Mouse (Mus musculus) liver, adult 2 months (tissue): ENCODE measurements at regions not wholly inside any gene's neighbourhood (a gene's known extent, or its start where the extent isn't known, plus 50 kb on each side); places are given as distances from the start of the nearest gene placed in this dataset.
A peak's percentile ranks its signal among the peaks of the same experiment; 100 is the strongest.

Experiments
- DNase-seq: peaks from one replicate; pipeline ENCODE4 v3.0.0-alpha.2; 2011; ENCODE audit warnings: low read depth, low spot score; ENCODE audit errors: extremely low read depth
- H3K27ac ChIP-seq: fragments of 200-500 bp; replicated peaks from 2 replicates; pipeline ENCODE4 v1.5.1; 2012; ENCODE audit warnings: low read depth, mild to moderate bottlenecking, control low read depth, inconsistent platforms, low read length; ENCODE audit not compliant: insufficient read depth
- H3K27me3 ChIP-seq: fragments of 200-500 bp; 2 replicates; pipeline ENCODE4 v1.6.1; 2012; ENCODE audit warnings: mild to moderate bottlenecking, moderate library complexity, low read length, inconsistent platforms; ENCODE audit not compliant: control insufficient read depth, insufficient read depth
- H3K36me3 ChIP-seq: fragments of 200-500 bp; 2 replicates; pipeline ENCODE4 v1.6.1; 2012; ENCODE audit warnings: low read length, inconsistent platforms; ENCODE audit not compliant: control insufficient read depth, insufficient read depth
- H3K4me1 ChIP-seq: fragments of 200-500 bp; 2 replicates; pipeline ENCODE4 v1.6.1; 2011; ENCODE audit warnings: low read length; ENCODE audit not compliant: control insufficient read depth, insufficient read depth
- H3K4me3 ChIP-seq: fragments of 200-500 bp; 2 replicates; pipeline ENCODE4 v1.5.1; 2011; ENCODE audit warnings: low read depth, mild to moderate bottlenecking, control low read depth, low read length, moderate library complexity; ENCODE audit not compliant: insufficient read depth
- H3K79me2 ChIP-seq: fragments of 200-500 bp; 2 replicates; pipeline ENCODE4 v1.6.1; 2012; ENCODE audit warnings: inconsistent platforms, mild to moderate bottlenecking, low read length, moderate library complexity; ENCODE audit not compliant: control insufficient read depth, insufficient read depth
- H3K9ac ChIP-seq: fragments of 200-500 bp; 2 replicates; pipeline ENCODE4 v1.6.1; 2012; ENCODE audit warnings: low read depth, mild to moderate bottlenecking, control low read depth, inconsistent platforms, low read length
- CTCF ChIP-seq: fragments of 200-500 bp; IDR thresholded peaks from 2 replicates; pipeline ENCODE4 v1.5.1; 2011; ENCODE audit warnings: low read depth, low read length, control low read depth
- POLR2A ChIP-seq: fragments of 200-500 bp; IDR thresholded peaks from 2 replicates; pipeline ENCODE4 v1.6.1; 2011; ENCODE audit warnings: low read length, control low read depth; ENCODE audit not compliant: insufficient read depth; ENCODE audit errors: extremely low read depth
- WGBS: fragments of 180-500 bp; shearing (Covaris S2); methylation state at CpG from one replicate; pipeline ENCODE4 v1.1.7; 2018; 5-methylcytosine and 5-hydroxymethylcytosine counted together

- H3K27ac ChIP-seq, result no peak overlapping the region
- TF ChIP-seq CTCF (no peak), POLR2A (no peak)
Observed at GRCm38 (mm10) chr1:98268853-98269252, 152.1 kb upstream of the Slco6d1 start.

DNA sequence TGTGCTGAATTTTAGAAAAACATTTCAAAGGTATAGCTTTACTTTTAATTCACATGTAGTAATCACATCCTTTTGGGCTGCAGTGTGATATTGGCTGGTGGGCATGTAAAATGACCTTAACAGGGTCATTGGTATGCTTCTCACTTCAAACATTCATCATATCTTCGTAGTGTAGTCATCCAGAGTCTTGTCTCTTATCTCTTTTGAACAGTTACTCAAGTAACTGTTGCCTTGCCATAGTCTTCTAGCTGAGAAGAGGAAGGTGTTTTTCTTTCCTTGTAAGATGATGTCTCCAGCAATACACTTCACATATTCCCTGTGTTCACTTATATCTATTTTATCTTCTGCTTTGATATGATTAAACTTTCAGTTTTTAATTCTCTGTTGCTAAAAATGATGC lies 150.7 kb upstream of the Slco6d1 start:
- WGBS, result 56% methylated on average over 1 of the region's 1 CpGs
- Histone ChIP-seq H3K36me3 (no peaks in the 10 kb centered on the region), H3K79me2 (no peaks in the 10 kb centered on the region), H3K4me3 (no peak overlapping the region), H3K27me3 (no peaks in the 10 kb centered on the region), H3K9ac (no peak overlapping the region), H3K27ac (no peak overlapping the region), H3K4me1 (no peaks in the 10 kb centered on the region)
- no peak for DNase-seq
- TF ChIP-seq POLR2A, result no peak
- no peak for TF ChIP-seq CTCF

More at GRCm38 (mm10) chr1:98268853-98269252, 152.1 kb upstream of the Slco6d1 start:
- Histone ChIP-seq H3K79me2 (no peaks in the 10 kb centered on the region), H3K9ac (no peak overlapping the region), H3K36me3 (no peaks in the 10 kb centered on the region), H3K4me1 (no peaks in the 10 kb centered on the region), H3K4me3 (no peak overlapping the region), H3K27me3 (no peaks in the 10 kb centered on the region)
- no peak for DNase-seq
- WGBS, result 88% methylated on average over 2 of the region's 2 CpGs

DNA sequence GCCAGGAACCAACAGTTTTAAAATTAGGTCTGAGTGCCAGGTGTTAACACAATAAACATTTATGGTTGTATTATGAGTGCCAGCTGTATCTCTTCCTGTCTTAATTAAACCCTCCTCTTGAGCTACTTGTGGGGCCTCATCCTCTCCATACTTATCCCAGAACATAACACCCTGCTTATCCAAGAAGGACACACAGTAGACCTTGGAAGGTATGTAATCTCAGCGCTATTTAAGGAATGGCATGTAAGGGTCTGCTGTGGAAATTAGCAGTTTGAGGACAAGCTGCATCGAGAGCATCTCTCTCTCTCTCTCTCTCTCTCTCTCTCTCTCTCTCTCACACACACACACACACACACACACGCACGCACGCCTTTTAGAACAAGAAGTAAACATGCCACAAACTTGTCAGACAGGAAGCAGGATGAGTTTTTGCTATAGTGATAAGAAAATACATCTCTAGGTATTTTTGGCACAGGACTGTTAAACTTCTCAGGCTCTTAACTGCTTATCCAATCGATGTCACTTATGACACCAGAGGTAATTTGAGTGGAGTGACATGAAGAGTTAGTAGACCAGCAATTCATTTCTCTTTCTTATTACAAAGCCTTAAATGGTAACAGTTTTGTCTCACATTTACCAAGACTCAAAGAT lies 146.8 kb upstream of the Slco6d1 start:
- Histone ChIP-seq H3K79me2 (no peaks in the 10 kb centered on the region), H3K9ac (no peak overlapping the region), H3K4me1 (no peaks in the 10 kb centered on the region), H3K27me3 (no peaks in the 10 kb centered on the region), H3K27ac (no peak overlapping the region), H3K36me3 (no peaks in the 10 kb centered on the region), H3K4me3 (no peak overlapping the region)
- TF ChIP-seq CTCF, result no peak
- no peak for TF ChIP-seq POLR2A
- no peak for DNase-seq
- WGBS, result 63% methylated on average over 6 of the region's 6 CpGs

DNA sequence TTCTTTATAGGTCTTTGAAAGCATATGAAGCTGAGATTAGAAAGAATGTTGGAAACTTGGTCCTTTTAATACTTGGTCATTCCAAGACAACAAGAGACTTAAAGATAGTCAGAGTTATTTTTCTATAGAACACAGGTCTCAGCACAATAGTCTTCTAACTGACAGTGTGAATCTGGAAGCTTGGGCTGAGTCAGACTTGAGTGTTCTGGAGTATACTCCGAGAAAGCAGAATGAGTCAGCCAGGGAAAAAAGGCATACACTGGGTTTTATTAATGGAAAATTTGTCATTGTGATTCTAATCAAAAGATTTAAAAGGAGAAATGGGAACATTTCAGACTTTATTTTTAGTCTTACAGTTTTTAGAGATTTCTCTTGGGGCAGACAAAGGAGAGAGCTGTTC lies 145.4 kb upstream of the Slco6d1 start:
- no peak for TF ChIP-seq CTCF
- H3K4me1 ChIP-seq, result no peaks in the 10 kb centered on the region
- no peak overlapping the region for H3K27ac ChIP-seq
- no peak overlapping the region for H3K9ac ChIP-seq
- H3K79me2 ChIP-seq, result no peaks in the 10 kb centered on the region
- no peak overlapping the region for H3K4me3 ChIP-seq
- no peak for DNase-seq
- no peaks in the 10 kb centered on the region for H3K36me3 ChIP-seq
- 86% methylated on average over 1 of the region's 1 CpGs for WGBS
- no peaks in the 10 kb centered on the region for H3K27me3 ChIP-seq

- WGBS, result 50% methylated on average over 2 of the region's 2 CpGs
Observed at GRCm38 (mm10) chr1:98279446-98280048, 141.4 kb upstream of the Slco6d1 start.

DNA sequence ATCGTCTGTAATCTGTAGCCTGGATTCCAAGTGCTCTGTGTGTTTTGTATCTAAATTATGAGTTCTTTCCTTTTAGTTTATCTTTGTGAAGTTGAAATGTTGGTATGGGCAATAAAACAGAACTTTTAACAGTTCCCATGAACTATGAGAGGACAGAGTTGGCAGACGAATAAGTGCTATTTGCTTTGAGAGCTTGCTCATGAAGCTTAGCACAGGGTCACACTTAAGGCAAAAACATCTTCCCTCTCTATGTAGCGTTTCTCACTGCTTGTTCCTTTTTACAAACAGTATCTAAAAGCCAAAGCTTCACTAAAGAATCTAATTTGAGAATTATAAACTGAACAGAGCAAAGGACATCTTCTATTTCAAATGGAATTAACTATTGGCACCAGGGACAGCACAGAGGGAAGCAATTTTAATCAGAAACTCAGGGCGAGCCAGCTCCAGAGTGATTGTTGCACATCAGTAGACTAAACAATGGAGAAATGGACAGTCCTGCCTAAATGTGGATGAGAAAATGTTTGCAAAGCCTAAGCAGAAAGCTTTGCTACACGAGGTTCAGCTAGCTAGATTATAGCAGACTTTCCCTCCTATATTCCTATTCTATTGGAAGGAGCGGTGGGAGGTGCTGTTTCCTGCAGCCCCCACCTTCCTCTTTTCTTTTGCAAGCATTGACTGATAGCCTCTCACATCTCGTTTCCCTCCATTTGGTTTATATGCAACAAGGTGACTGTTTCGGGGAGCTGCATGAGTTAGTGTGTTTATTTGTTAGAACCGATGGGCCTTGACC lies 140.5 kb upstream of the Slco6d1 start:
- Histone ChIP-seq H3K9ac (no peak overlapping the region), H3K4me1 (no peaks in the 10 kb centered on the region), H3K79me2 (no peaks in the 10 kb centered on the region), H3K4me3 (no peak overlapping the region), H3K27me3 (no peaks in the 10 kb centered on the region), H3K36me3 (no peaks in the 10 kb centered on the region), H3K27ac (no peak overlapping the region)
- WGBS, result 67% methylated on average over 9 of the region's 9 CpGs
- TF ChIP-seq POLR2A (no peak), CTCF (no peak)
- peak; percentile 24 for DNase-seq

More at GRCm38 (mm10) chr1:98279446-98280048, 141.4 kb upstream of the Slco6d1 start:
- Histone ChIP-seq H3K79me2 (no peaks in the 10 kb centered on the region), H3K27ac (no peak overlapping the region), H3K4me3 (no peak overlapping the region), H3K27me3 (no peaks in the 10 kb centered on the region), H3K36me3 (no peaks in the 10 kb centered on the region), H3K9ac (no peak overlapping the region), H3K4me1 (no peaks in the 10 kb centered on the region)
- no peak for TF ChIP-seq POLR2A
- no peak for TF ChIP-seq CTCF
- DNase-seq, result no peak
